Mouse (Mus musculus): ENCODE measurements around the gene Sypl2.

Gene Sypl2

GRCm38 (mm10) chr3:108174672-108175531 is 51.5 kb downstream of the Sypl2 start:
- peak; percentile 67 for DNase-seq

DNA sequence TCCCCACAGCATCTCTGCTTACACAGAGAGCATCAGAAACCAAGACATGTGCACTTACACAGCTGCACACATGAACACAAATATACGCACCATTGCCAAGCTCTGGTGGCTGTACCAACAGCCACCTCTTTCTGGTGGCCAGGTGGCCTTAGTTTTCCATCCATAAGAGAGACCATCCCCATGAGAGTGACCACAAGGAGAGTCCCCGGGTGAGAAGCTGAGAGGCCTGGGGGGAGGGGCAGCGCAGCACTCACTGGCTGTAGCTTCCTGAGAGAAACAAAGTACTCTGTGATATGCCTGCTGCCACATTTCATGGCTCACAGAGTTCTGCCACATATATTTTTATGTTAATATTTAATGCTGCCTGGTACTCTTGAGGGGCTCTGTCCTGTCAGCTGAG is 57.2 kb downstream of the Sypl2 start:
- no peak for DNase-seq

DNA sequence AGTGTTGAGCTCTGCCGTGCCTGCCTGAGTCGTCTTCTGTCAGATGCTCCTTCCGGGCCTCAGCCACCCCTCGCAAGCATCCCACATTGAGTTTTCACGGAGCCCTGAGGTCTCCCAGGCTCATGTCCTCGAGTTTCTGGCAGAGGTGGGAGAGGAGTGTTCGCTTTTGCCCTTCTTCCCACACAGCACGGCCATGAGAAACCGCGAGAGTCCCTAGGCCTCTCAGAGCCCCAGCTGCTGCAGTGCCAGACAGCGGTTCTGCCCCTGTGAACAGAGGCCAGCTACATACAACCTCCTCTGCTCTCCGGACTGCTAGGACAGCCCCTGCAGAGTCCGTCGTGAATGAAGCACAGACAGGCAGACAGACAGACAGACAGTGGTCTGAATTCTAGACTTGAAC is 58.9 kb downstream of the Sypl2 start:
- DNase-seq = no peak

DNA sequence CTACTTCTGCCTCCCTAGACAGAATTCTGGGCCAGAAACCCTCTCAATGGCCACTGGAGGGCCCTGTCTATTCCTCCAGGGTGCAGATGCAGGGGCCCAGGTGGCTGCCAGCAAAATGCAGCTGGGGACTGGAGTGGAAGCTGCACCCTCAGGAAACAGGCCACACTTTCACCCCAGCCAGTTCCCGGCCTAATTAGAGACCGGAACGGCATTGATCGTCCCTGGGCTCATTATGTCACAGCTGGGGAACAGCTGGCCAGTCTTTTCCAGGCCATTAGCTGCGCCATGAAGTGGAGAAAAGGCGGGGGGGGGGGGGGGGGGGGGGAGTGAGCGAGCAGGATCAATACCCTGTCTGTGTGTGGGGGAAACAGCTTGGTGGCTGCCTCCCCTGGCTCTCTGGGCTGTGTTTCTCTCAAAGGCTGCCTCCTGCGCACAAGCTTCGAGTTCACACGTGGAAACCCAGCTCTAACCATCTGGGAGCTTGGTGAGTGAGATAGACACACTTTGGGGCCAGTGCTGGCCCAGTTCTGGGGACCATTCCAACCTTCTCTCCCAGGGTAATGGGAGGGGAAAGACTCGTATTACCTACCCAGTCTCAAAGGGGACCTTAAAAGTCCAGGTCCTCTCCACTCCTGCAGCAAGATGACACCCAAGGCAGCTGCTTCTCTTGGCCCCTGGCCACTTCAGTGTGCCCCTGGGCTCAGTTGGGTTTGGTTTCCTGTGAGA is 59.8 kb downstream of the Sypl2 start:
- DNase-seq = no peak

GRCm38 (mm10) chr3:108165532-108166315 is 60.7 kb downstream of the Sypl2 start:
- DNase-seq = no peak

DNA sequence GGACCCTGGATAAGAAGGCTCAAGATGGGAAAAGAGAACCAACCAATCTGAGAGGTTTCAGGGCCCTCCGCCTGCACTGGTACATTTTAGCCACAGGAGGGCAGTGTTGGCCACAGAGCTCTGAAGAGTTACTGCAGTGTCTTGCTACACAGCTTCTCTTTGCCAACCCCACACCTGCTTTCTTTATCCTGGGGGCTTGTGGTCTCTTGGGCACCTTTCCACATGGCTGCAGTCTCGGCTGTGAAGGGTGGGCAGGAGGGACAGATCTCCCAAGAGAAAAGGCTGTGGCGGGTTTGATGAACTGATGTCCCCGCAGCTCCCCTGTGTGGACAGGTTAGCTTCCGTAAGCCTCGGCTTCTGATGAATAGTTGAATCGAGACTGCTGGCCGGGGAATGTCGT is 61.6 kb downstream of the Sypl2 start:
- DNase-seq = peak; percentile 83

- DNase-seq = no peak
These were observed 62.4 kb downstream of the Sypl2 start for GRCm38 (mm10) chr3:108164091-108164490.

Data from cerebellum, adult 9-11 months (tissue).